ENCODE assay signal across 10 mouse cellular contexts in the genomic region with DNA sequence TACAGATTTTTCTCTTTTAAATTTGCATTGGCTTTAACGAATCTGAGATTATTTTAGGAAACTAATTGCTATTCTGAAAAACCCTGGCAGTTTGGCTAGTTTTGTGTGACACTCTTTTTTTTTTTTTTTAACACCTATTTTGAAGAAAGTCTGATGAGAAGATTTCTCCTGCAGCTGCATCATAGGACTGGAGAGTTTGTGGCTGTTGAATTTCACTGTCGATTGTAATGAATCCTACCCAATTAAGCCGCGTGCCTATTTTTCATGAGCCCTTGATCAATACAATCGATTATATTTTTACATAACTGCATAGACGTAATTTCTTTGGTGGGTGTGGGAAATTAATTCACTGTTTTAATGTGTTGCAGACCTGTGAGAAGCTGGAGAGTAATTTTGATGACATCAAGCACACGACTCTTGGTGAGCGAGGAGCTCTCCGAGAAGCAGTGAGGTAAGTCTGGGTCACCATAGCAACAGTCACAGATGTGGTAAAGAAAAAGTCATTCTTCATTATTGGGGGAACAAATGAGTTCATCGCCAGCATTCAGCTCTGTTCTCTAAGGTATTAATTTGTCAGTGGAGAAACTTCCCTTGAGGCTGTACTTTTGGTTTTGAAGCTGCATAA.
DNase-seq lines count a peak whose midpoint lies in the region; ATAC-seq and TF ChIP-seq lines count a peak whose summit lies in the region.
"Had no signal": no experiment of that assay in that cellular context is flagged by ENCODE, and none has a peak within 500 bp of the region (broad histone marks: within the 10 kb centered on the region; RNA-seq: fewer than 3 reads in every experiment).

No protein-coding gene starts in this region.

- H3K4me3 ChIP-seq in layer of hippocampus, adult 2 months = peak overlapping the region; percentile 49
- peak overlapping the region; percentile 12; the same call in 1 of the 2 replicates for H3K4me3 ChIP-seq in forebrain, embryonic 15.5 days
- H3K4me3 ChIP-seq in limb, embryonic 14.5 days (replicated peaks; ENCODE audit: low read length) = no peak overlapping the region
- H3K4me3 ChIP-seq in kidney, adult 2 months (ENCODE audit: insufficient read depth, low read depth, low read length) = no peak overlapping the region
- H3K4me3 ChIP-seq: liver, embryonic 15.5 days had no signal

- H3K27ac ChIP-seq in layer of hippocampus, adult 2 months = peak overlapping the region; percentile 57; the same call in 1 of the 2 replicates
- H3K27ac ChIP-seq in forebrain, embryonic 15.5 days (replicated peaks) = no peak overlapping the region
- no peak overlapping the region for H3K27ac ChIP-seq in limb, embryonic 14.5 days (replicated peaks; ENCODE audit: low read depth, low read length)
- H3K27ac ChIP-seq in kidney, adult 2 months (ENCODE audit: insufficient read depth, low read depth, low read length) = no peak overlapping the region
- H3K27ac ChIP-seq: liver, embryonic 15.5 days had no signal

- H3K9me3 ChIP-seq in forebrain, embryonic 15.5 days = no peaks in the 10 kb centered on the region
- H3K9me3 ChIP-seq in limb, embryonic 14.5 days (ENCODE audit: control insufficient read depth, low read length) = no peaks in the 10 kb centered on the region
- H3K9me3 ChIP-seq: liver, embryonic 15.5 days had no signal

- peak overlapping the region; percentile 24 for H3K4me2 ChIP-seq in forebrain, embryonic 15.5 days (replicated peaks)
- 0 out of 2 replicates have a peak overlapping the region, but pooled peaks have one; percentile 0 for H3K4me2 ChIP-seq in limb, embryonic 14.5 days (replicated peaks; ENCODE audit: low read depth, low read length, severe bottlenecking)
- H3K4me2 ChIP-seq: liver, embryonic 15.5 days had no signal

- WGBS in forebrain, embryonic 15.5 days = 8% methylated on average over 10 of the region's 10 CpGs
- 23% methylated on average over 10 of the region's 10 CpGs for WGBS in limb, embryonic 14.5 days
- 64% methylated on average over 10 of the region's 10 CpGs for WGBS in kidney, adult 2 months

- no peak for TF ChIP-seq POLR2A in limb, embryonic 14.5 days (IDR thresholded peaks at IDR 0.05; ENCODE audit: borderline replicate concordance, extremely low read depth, insufficient read depth, insufficient read length)
- no peak for TF ChIP-seq POLR2A in kidney, adult 2 months (IDR thresholded peaks at IDR 0.05; ENCODE audit: low read depth, low read length)

- peaks cover 17% of the 10 kb centered on the region for H3K4me1 ChIP-seq in forebrain, embryonic 15.5 days
- no peaks in the 10 kb centered on the region for H3K4me1 ChIP-seq in limb, embryonic 14.5 days (ENCODE audit: control insufficient read depth, insufficient read depth, low read length)
- H3K4me1 ChIP-seq in kidney, adult 2 months (ENCODE audit: control insufficient read depth, insufficient read depth, low read length) = no peaks in the 10 kb centered on the region
- H3K4me1 ChIP-seq: liver, embryonic 15.5 days had no signal

- peak in 1 of 2 experiments; percentile 8 for DNase-seq in layer of hippocampus, adult 2 months (ENCODE audit: low spot score in 2 of 2)
- DNase-seq in layer of hippocampus, postnatal 36 days = no peak
- peak; percentile 42 for DNase-seq in limb, embryonic 14.5 days (ENCODE audit: low spot score)
- peak; percentile 28 to 33 for DNase-seq in right cerebral cortex, postnatal 10 days (ENCODE audit: low spot score in 2 of 2)
- DNase-seq in adrenal gland, postnatal 4 days (ENCODE audit: low spot score in 2 of 2) = no peak
- DNase-seq in cerebellum, adult 11-12 months = no peak
- DNase-seq in kidney, adult 2 months = no peak
- DNase-seq: heart, postnatal 10 days had no signal

- H3K27me3 ChIP-seq in forebrain, embryonic 15.5 days = no peaks in the 10 kb centered on the region
- H3K27me3 ChIP-seq in limb, embryonic 14.5 days (ENCODE audit: control insufficient read depth, insufficient read depth, low read length) = no peaks in the 10 kb centered on the region
- no peaks in the 10 kb centered on the region for H3K27me3 ChIP-seq in kidney, adult 2 months (replicated peaks; ENCODE audit: control insufficient read depth, insufficient read depth, low read length)
- H3K27me3 ChIP-seq: liver, embryonic 15.5 days had no signal

- peak; percentile 48; the same call in 1 of the 2 replicates for ATAC-seq in forebrain, embryonic 15.5 days (replicated peaks)
- peak; percentile 63; the same call in 1 of the 2 replicates for ATAC-seq in limb, embryonic 14.5 days (ENCODE audit: low FRiP score, low read depth)

- no peak for TF ChIP-seq CTCF in layer of hippocampus, adult 2 months (conservative IDR thresholded peaks at IDR 0.05)
- no peak for TF ChIP-seq CTCF in kidney, adult 2 months (conservative IDR thresholded peaks at IDR 0.05; ENCODE audit: insufficient read depth, insufficient read length, low read depth, low read length)

- H3K9ac ChIP-seq in forebrain, embryonic 15.5 days (replicated peaks) = no peak overlapping the region
- no peak overlapping the region for H3K9ac ChIP-seq in limb, embryonic 14.5 days (ENCODE audit: low read depth, low read length, severe bottlenecking)
- H3K9ac ChIP-seq: liver, embryonic 15.5 days had no signal

- no peaks in the 10 kb centered on the region for H3K36me3 ChIP-seq in forebrain, embryonic 15.5 days
- no peaks in the 10 kb centered on the region for H3K36me3 ChIP-seq in limb, embryonic 14.5 days (ENCODE audit: control insufficient read depth, insufficient read depth, low read length)
- H3K36me3 ChIP-seq in kidney, adult 2 months (ENCODE audit: control insufficient read depth, insufficient read depth, low read length) = no peaks in the 10 kb centered on the region
- H3K36me3 ChIP-seq: liver, embryonic 15.5 days had no signal

Comparison
In these comparisons a context has a peak if more than half of its experiments do, and no peak if none do; other contexts are left out.
1. DNase-seq: peak in limb, embryonic 14.5 days (single experiment) and right cerebral cortex, postnatal 10 days (2 of 2); none in layer of hippocampus, postnatal 36 days (0 of 2), adrenal gland, postnatal 4 days (0 of 2), cerebellum, adult 11-12 months (single experiment) and kidney, adult 2 months (single experiment).
2. H3K4me3 ChIP-seq: peak in layer of hippocampus, adult 2 months (single experiment) and forebrain, embryonic 15.5 days (single experiment); none in limb, embryonic 14.5 days (single experiment) and kidney, adult 2 months (single experiment).